Mouse (Mus musculus): Measurements from ENCODE around the gene Zbtb44. TPM values are rescaled to one million over a fixed set of nuclear protein-coding genes. Genes with fewer than 3 reads are reported as not detected.

Zbtb44 gene
- polyA plus RNA-seq, 1 experiment from 2014 or later: 4.6 TPM

DNA sequence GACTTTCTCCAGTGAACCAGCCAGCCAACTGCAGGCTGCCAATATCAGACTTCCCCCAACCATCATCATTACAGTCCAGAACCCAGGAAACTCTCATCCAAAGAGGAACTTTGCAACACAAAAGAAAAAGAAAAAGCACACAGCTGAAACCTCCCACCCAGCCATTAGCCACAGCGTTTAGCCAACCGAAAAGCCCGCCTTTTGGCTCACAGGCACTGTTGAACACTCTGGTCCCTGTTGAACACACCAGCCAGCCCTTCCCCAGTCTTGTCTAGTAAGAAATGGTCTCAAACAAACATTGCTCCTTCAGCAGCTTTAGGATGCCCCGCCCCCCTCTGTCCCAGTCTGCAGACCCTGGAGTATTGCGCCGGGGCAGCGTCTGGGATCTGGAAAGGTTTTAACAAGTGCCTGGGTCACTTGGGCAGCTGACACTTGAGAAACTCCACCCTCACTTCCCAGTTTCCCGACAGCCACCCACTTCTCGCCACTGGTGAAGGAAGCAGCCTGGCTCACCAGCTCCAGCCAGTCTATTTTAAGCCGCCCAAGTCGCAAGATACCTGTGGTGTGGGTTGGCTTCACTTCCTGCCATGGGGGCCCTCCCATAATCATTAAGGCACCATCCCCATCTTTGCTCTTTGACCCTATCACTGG lies 89.6 kb downstream of the Zbtb44 start:
- 71% methylated on average over 11 of the region's 11 CpGs for WGBS
- Histone ChIP-seq H3K9me3 (no peaks in the 10 kb centered on the region), H3K4me2 (no peak overlapping the region), H3K36me3 (no peaks in the 10 kb centered on the region), H3K4me1 (replicated peaks) (no peaks in the 10 kb centered on the region), H3K4me3 (no peak overlapping the region), H3K9ac (no peak overlapping the region), H3K27me3 (no peaks in the 10 kb centered on the region), H3K27ac (replicated peaks) (no peak overlapping the region)
- no peak for ATAC-seq (ENCODE audit: low FRiP score, low read depth)

DNA sequence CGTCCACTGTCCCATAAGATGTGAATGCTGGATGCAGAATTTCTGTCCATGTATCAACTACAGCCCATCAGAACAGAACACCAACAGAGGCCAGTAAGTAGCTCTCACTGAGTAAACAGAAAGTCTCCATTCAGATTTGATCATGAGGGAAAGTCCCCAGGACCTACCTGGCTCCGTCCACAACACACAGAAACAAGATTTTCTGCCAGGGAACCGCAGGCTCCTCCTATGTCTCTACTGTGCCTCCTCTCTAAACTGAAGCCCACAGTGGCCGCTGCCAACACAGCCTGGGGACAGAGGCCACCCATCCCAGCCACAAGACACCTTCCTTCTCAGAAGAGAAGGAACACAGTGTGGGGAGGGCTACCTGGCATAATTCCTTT lies 90.1 kb downstream of the Zbtb44 start:
- WGBS: 83% methylated on average over 4 of the region's 4 CpGs
- no peaks in the 10 kb centered on the region for H3K4me1 ChIP-seq (replicated peaks)
- H3K4me2 ChIP-seq: no peak overlapping the region
- H3K4me3 ChIP-seq: no peak overlapping the region
- no peaks in the 10 kb centered on the region for H3K27me3 ChIP-seq
- H3K36me3 ChIP-seq: no peaks in the 10 kb centered on the region
- no peak for ATAC-seq (ENCODE audit: low FRiP score, low read depth)
- no peaks in the 10 kb centered on the region for H3K9me3 ChIP-seq
- no peak overlapping the region for H3K27ac ChIP-seq (replicated peaks)
- no peak overlapping the region for H3K9ac ChIP-seq

GRCm38 (mm10) chr9:31122464-31123030 lies 92.1 kb downstream of the Zbtb44 start:
- no peaks in the 10 kb centered on the region for H3K27me3 ChIP-seq
- no peaks in the 10 kb centered on the region for H3K9me3 ChIP-seq
- H3K4me1 ChIP-seq (replicated peaks): no peaks in the 10 kb centered on the region
- H3K27ac ChIP-seq (replicated peaks): no peak overlapping the region
- no peak overlapping the region for H3K4me3 ChIP-seq
- 60% methylated on average over 13 of the region's 13 CpGs for WGBS
- H3K36me3 ChIP-seq: no peaks in the 10 kb centered on the region
- H3K9ac ChIP-seq: no peak overlapping the region
- no peak for ATAC-seq (ENCODE audit: low FRiP score, low read depth)
- no peak overlapping the region for H3K4me2 ChIP-seq

Other genes starting within 250 kb of the Zbtb44 start
- gene Adamts15, start 108.2 kb upstream of the Zbtb44 start, polyA plus RNA-seq (2015; fragmentation: Nextera tagmentation; extraction: Ambion mirVana): 5.6 and 6.8 TPM in 2 replicates
- gene Adamts8, start 88.1 kb upstream of the Zbtb44 start, polyA plus RNA-seq (2015; fragmentation: Nextera tagmentation; extraction: Ambion mirVana): 2.0 and 2.3 TPM in 2 replicates
- gene St14, start 101.2 kb downstream of the Zbtb44 start, polyA plus RNA-seq (2015; fragmentation: Nextera tagmentation; extraction: Ambion mirVana): 0.62 and 0.91 TPM in 2 replicates
- 374 and 412 TPM in 2 replicates for gene Aplp2, start 181.2 kb downstream of the Zbtb44 start, polyA plus RNA-seq (2015; fragmentation: Nextera tagmentation; extraction: Ambion mirVana)
- 7.7 and 8.6 TPM in 2 replicates for gene Prdm10, start 249.9 kb downstream of the Zbtb44 start, polyA plus RNA-seq (2015; fragmentation: Nextera tagmentation; extraction: Ambion mirVana)